Comparison of ENCODE assay signal across 14 mouse cellular contexts in the genomic region with DNA sequence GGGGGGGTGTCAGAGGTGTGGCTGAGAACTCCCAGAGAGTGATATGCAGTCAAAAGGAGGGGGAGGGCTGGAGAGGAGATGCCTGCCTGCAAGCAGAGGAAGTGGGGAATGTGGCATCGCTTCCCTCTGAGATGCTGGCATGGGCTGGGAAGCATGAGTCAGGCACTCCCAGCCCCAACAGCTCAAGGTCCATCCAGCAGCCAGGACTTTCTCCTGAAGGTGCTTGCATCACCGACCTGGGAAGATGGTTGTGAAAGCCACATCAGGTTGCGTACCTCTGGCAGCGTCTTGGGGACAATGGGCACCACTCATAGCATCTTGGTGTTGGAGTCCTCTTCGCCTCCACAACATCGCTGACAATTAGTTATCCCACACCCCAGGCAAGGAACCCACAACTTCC. TPM values are rescaled to one million over a fixed set of nuclear protein-coding genes. Genes with fewer than 3 reads are reported as not detected.
DNase-seq lines count a peak whose midpoint lies in the region; ATAC-seq and TF ChIP-seq lines count a peak whose summit lies in the region.
"Had no signal": no experiment of that assay in that cellular context is flagged by ENCODE, and none has a peak within 500 bp of the region (broad histone marks: within the 10 kb centered on the region; RNA-seq: fewer than 3 reads in every experiment).

No protein-coding gene starts in this region.

- no peak overlapping the region for H3K4me2 ChIP-seq in stomach, postnatal 0 days (replicated peaks; ENCODE audit: low read depth)

- no peak overlapping the region for H3K9ac ChIP-seq in stomach, postnatal 0 days (ENCODE audit: low read length)
- H3K9ac ChIP-seq: liver, embryonic 14.5 days had no signal

- 47% methylated on average over 6 of the region's 6 CpGs for WGBS in kidney, adult 2 months
- 41% methylated on average over 6 of the region's 6 CpGs for WGBS in stomach, postnatal 0 days

- no peak overlapping the region for H3K27ac ChIP-seq in kidney, adult 2 months (ENCODE audit: insufficient read depth, low read depth, low read length)
- no peak overlapping the region for H3K27ac ChIP-seq in stomach, postnatal 0 days (replicated peaks)
- H3K27ac ChIP-seq: liver, embryonic 14.5 days had no signal

- H3K36me3 ChIP-seq in kidney, adult 2 months (ENCODE audit: control insufficient read depth, insufficient read depth, low read length): no peaks in the 10 kb centered on the region
- no peaks in the 10 kb centered on the region for H3K36me3 ChIP-seq in stomach, postnatal 0 days (ENCODE audit: control insufficient read depth, insufficient read depth, low read length)

- no peaks in the 10 kb centered on the region for H3K4me1 ChIP-seq in kidney, adult 2 months (ENCODE audit: control insufficient read depth, insufficient read depth, low read length)
- H3K4me1 ChIP-seq in stomach, postnatal 0 days (replicated peaks; ENCODE audit: control insufficient read depth, insufficient read depth): no peaks in the 10 kb centered on the region

- no peak for TF ChIP-seq EP300 in stomach, postnatal 0 days (optimal IDR thresholded peaks at IDR 0.05)

- TF ChIP-seq CTCF in kidney, adult 2 months (conservative IDR thresholded peaks at IDR 0.05; ENCODE audit: insufficient read depth, insufficient read length, low read depth, low read length): no peak
- no peak for TF ChIP-seq CTCF in stomach, postnatal 0 days (IDR thresholded peaks at IDR 0.05; ENCODE audit: low read depth)

- peak; percentile 22 for DNase-seq in kidney, adult 2 months
- DNase-seq in kidney, adult 18-20 months: no peak
- DNase-seq in adrenal gland, adult 18-20 months (ENCODE audit: low spot score in 2 of 2): peak; percentile 30 to 37
- peak; percentile 66 for DNase-seq in gonadal fat pad, adult 2 months (ENCODE audit: low read depth)
- peak; percentile 38 for DNase-seq in stomach, postnatal 0 days (ENCODE audit: low spot score)
- no peak for DNase-seq in gastrocnemius, adult 8-10 months (ENCODE audit: low spot score in 2 of 2)

- 0 out of 2 replicates have a peak, but pooled peaks have one; percentile 40 for ATAC-seq in stomach, postnatal 0 days (ENCODE audit: low FRiP score, low TSS enrichment)
- ATAC-seq in CD4-positive, CD25-positive, alpha-beta regulatory T cell, adult 4 months: no peak

- no peak for TF ChIP-seq POLR2A in kidney, adult 2 months (IDR thresholded peaks at IDR 0.05; ENCODE audit: low read depth, low read length)

- H3K9me3 ChIP-seq in stomach, postnatal 0 days (ENCODE audit: control insufficient read depth, low read length): no peaks in the 10 kb centered on the region

- no peak overlapping the region for H3K4me3 ChIP-seq in kidney, adult 2 months (ENCODE audit: insufficient read depth, low read depth, low read length)
- H3K4me3 ChIP-seq in stomach, postnatal 0 days (ENCODE audit: low read depth, low read length): no peak overlapping the region
- H3K4me3 ChIP-seq: erythroblast, embryonic 14.5 days had no signal

- no peaks in the 10 kb centered on the region for H3K27me3 ChIP-seq in kidney, adult 2 months (replicated peaks; ENCODE audit: control insufficient read depth, insufficient read depth, low read length)
- no peaks in the 10 kb centered on the region for H3K27me3 ChIP-seq in stomach, postnatal 0 days (ENCODE audit: control insufficient read depth, insufficient read depth, low read length)

RNA-seq across cellular contexts. Expression of a gene that starts 18.8 kb away (rescaled TPM):
- polyA plus RNA-seq in kidney, adult 2 months (2012; rRNA removed): 6.1 and 7.0 TPM in 2 replicates
- total RNA-seq in adrenal gland, adult 18-20 months (2021): 1 to 10 TPM; 5.5 to 6.6 TPM
- 6.2 and 6.7 TPM in 2 replicates for polyA plus RNA-seq in gonadal fat pad, adult 2 months (2012; rRNA removed)
- polyA plus RNA-seq in stomach, postnatal 0 days (2015; fragmentation: Nextera tagmentation; extraction: Ambion mirVana): 6.5 and 7.5 TPM in 2 replicates
- total RNA-seq in gastrocnemius, adult 8-10 months (2022): 1 to 10 TPM; 2.1 to 2.8 (median 2.5) TPM
- polyA plus RNA-seq in CD4-positive, CD25-positive, alpha-beta regulatory T cell, adult 4 months (2017; shearing (Covaris generic)): 10 to 100 TPM; 20.9 TPM

RNA-seq across cellular contexts. Expression of a gene that starts 27.0 kb away (rescaled TPM):
- polyA plus RNA-seq in kidney, adult 2 months (2012; rRNA removed): not detected in 2 replicates
- not detected for total RNA-seq in adrenal gland, adult 18-20 months (2021)
- polyA plus RNA-seq in gonadal fat pad, adult 2 months (2012; rRNA removed): not detected in 2 replicates
- polyA plus RNA-seq in stomach, postnatal 0 days (2015; fragmentation: Nextera tagmentation; extraction: Ambion mirVana): 0.78 and 0.93 TPM in 2 replicates
- total RNA-seq in gastrocnemius, adult 8-10 months (2022): not detected
- polyA plus RNA-seq in CD4-positive, CD25-positive, alpha-beta regulatory T cell, adult 4 months (2017; shearing (Covaris generic)): not detected
- total RNA-seq: common myeloid progenitor, adult 5-6 weeks; left cerebral cortex, postnatal 10 days had no signal
- polyA plus RNA-seq: erythroblast, embryonic 14.5 days; heart, embryonic 16.5 days; midbrain, embryonic 14.5 days; neural tube, embryonic 11.5 days had no signal

RNA-seq across cellular contexts. Expression of a gene that starts 42.9 kb away (rescaled TPM):
- 0.03 and 0.04 TPM in 2 replicates for polyA plus RNA-seq in kidney, adult 2 months (2012; rRNA removed)
- total RNA-seq in adrenal gland, adult 18-20 months (2021): not detected
- polyA plus RNA-seq in gonadal fat pad, adult 2 months (2012; rRNA removed): 0.06 and 0.08 TPM in 2 replicates
- polyA plus RNA-seq in stomach, postnatal 0 days (2015; fragmentation: Nextera tagmentation; extraction: Ambion mirVana): 0.78 and 1.2 TPM in 2 replicates
- not detected for total RNA-seq in gastrocnemius, adult 8-10 months (2022)
- under 1 TPM in 1 of 2 experiments, not detected in 1; 0.36 TPM for polyA plus RNA-seq in CD4-positive, CD25-positive, alpha-beta regulatory T cell, adult 4 months (2017; shearing (Covaris generic))
- total RNA-seq: left cerebral cortex, postnatal 10 days had no signal

Comparison
In these comparisons a context has a peak if more than half of its experiments do, and no peak if none do; other contexts are left out.
1. DNase-seq: peak in kidney, adult 2 months (single experiment), adrenal gland, adult 18-20 months (2 of 2), gonadal fat pad, adult 2 months (single experiment) and stomach, postnatal 0 days (single experiment); none in kidney, adult 18-20 months (single experiment) and gastrocnemius, adult 8-10 months (0 of 2).